Mouse (Mus musculus): ENCODE results near the gene Hist4h4. TPM values are rescaled to one million over a fixed set of nuclear protein-coding genes. Genes with fewer than 3 reads are reported as not detected.
A peak's percentile ranks its signal among the peaks of the same experiment; 100 is the strongest.
"Not testable (repeated sequence)": the region's sequence is repeated elsewhere in the genome, so short reads cannot be mapped to it uniquely, and the experiment has no call there.

Gene Hist4h4
- polyA plus RNA-seq, 1 experiment, result 1.2 TPM

- Histone ChIP-seq H3K4me1 (ENCODE audit: control insufficient read depth, insufficient read depth, insufficient read length) (no peaks in the 10 kb centered on the region; the same call in 1 of the 2 replicates), H3K36me3 (ENCODE audit: control insufficient read depth, insufficient read depth, low read length) (no peaks in the 10 kb centered on the region), H3K27me3 (ENCODE audit: control insufficient read depth, insufficient read depth, low read length) (no peaks in the 10 kb centered on the region; the same call in 1 of the 2 replicates), H3K27ac (ENCODE audit: insufficient read depth, low read length) (no peak overlapping the region), H3K4me3 (ENCODE audit: extremely low read depth, insufficient read depth, insufficient read length) (no peak overlapping the region)
- no peak for DNase-seq (ENCODE audit: low read depth in 1 of 2, low spot score in 2 of 2)
- no peak for TF ChIP-seq POLR2A (IDR thresholded peaks at IDR 0.05; ENCODE audit: low read depth, low read length)
- TF ChIP-seq CTCF (IDR thresholded peaks at IDR 0.05; ENCODE audit: extremely low read depth, insufficient read depth, insufficient read length, insufficient replicate concordance), result no peak
- 91% methylated on average over 6 of the region's 6 CpGs for WGBS
These were observed 2.9 kb downstream of the Hist4h4 start for GRCm38 (mm10) chr6:136801274-136801673.

- Histone ChIP-seq H3K36me3 (ENCODE audit: control insufficient read depth, insufficient read depth, low read length) (no peaks in the 10 kb centered on the region), H3K27me3 (ENCODE audit: control insufficient read depth, insufficient read depth, low read length) (no peaks in the 10 kb centered on the region; the same call in 1 of the 2 replicates), H3K27ac (ENCODE audit: insufficient read depth, low read length) (no peak overlapping the region), H3K4me1 (ENCODE audit: control insufficient read depth, insufficient read depth, insufficient read length) (no peaks in the 10 kb centered on the region; the same call in 1 of the 2 replicates), H3K4me3 (ENCODE audit: extremely low read depth, insufficient read depth, insufficient read length) (no peak overlapping the region)
- 96% methylated on average over 8 of the region's 8 CpGs for WGBS
- DNase-seq (ENCODE audit: low read depth in 1 of 2, low spot score in 2 of 2), result no peak
- no peak for TF ChIP-seq POLR2A (IDR thresholded peaks at IDR 0.05; ENCODE audit: low read depth, low read length)
- no peak for TF ChIP-seq CTCF (IDR thresholded peaks at IDR 0.05; ENCODE audit: extremely low read depth, insufficient read depth, insufficient read length, insufficient replicate concordance)
These were observed 3.5 kb downstream of the Hist4h4 start for GRCm38 (mm10) chr6:136800710-136801109.

- 88% methylated on average over 3 of the region's 3 CpGs for WGBS
- not testable (repeated sequence) for H3K27me3 ChIP-seq (ENCODE audit: control insufficient read depth, insufficient read depth, low read length); H3K4me1 ChIP-seq (ENCODE audit: control insufficient read depth, insufficient read depth, insufficient read length); H3K4me3 ChIP-seq (ENCODE audit: extremely low read depth, insufficient read depth, insufficient read length); H3K27ac ChIP-seq (ENCODE audit: insufficient read depth, low read length); DNase-seq (ENCODE audit: low read depth in 1 of 2, low spot score in 2 of 2); H3K36me3 ChIP-seq (ENCODE audit: control insufficient read depth, insufficient read depth, low read length)
These were observed 6.1 kb downstream of the Hist4h4 start for GRCm38 (mm10) chr6:136797874-136798693.

- Histone ChIP-seq H3K36me3 (ENCODE audit: control insufficient read depth, insufficient read depth, low read length) (no peaks in the 10 kb centered on the region), H3K27ac (ENCODE audit: insufficient read depth, low read length) (no peak overlapping the region), H3K27me3 (ENCODE audit: control insufficient read depth, insufficient read depth, low read length) (peaks cover 5% of the 10 kb centered on the region), H3K4me3 (ENCODE audit: extremely low read depth, insufficient read depth, insufficient read length) (no peak overlapping the region), H3K4me1 (ENCODE audit: control insufficient read depth, insufficient read depth, insufficient read length) (peaks cover 6% of the 10 kb centered on the region)
- no peak for TF ChIP-seq CTCF (IDR thresholded peaks at IDR 0.05; ENCODE audit: extremely low read depth, insufficient read depth, insufficient read length, insufficient replicate concordance)
- no peak for TF ChIP-seq POLR2A (IDR thresholded peaks at IDR 0.05; ENCODE audit: low read depth, low read length)
- WGBS, result 90% methylated on average over 6 of the region's 6 CpGs
- no peak for DNase-seq (ENCODE audit: low read depth in 1 of 2, low spot score in 2 of 2)
These were observed 8.4 kb downstream of the Hist4h4 start for GRCm38 (mm10) chr6:136795850-136796249.

GRCm38 (mm10) chr6:136795110-136795509 is 9.1 kb downstream of the Hist4h4 start:
- H3K27ac ChIP-seq (ENCODE audit: insufficient read depth, low read length), result no peak overlapping the region
- H3K4me1 ChIP-seq (ENCODE audit: control insufficient read depth, insufficient read depth, insufficient read length), result peaks cover 6% of the 10 kb centered on the region
- peaks cover 5% of the 10 kb centered on the region for H3K27me3 ChIP-seq (ENCODE audit: control insufficient read depth, insufficient read depth, low read length)
- DNase-seq (ENCODE audit: low read depth in 1 of 2, low spot score in 2 of 2), result no peak
- no peak overlapping the region for H3K4me3 ChIP-seq (ENCODE audit: extremely low read depth, insufficient read depth, insufficient read length)
- TF ChIP-seq CTCF (IDR thresholded peaks at IDR 0.05; ENCODE audit: extremely low read depth, insufficient read depth, insufficient read length, insufficient replicate concordance) (no peak), POLR2A (IDR thresholded peaks at IDR 0.05; ENCODE audit: low read depth, low read length) (no peak)
- WGBS, result 87% methylated on average over 1 of the region's 1 CpGs
- H3K36me3 ChIP-seq (ENCODE audit: control insufficient read depth, insufficient read depth, low read length), result no peaks in the 10 kb centered on the region

- Histone ChIP-seq H3K4me3 (ENCODE audit: extremely low read depth, insufficient read depth, insufficient read length) (peak overlapping the region; percentile 31), H3K36me3 (ENCODE audit: control insufficient read depth, insufficient read depth, low read length) (no peaks in the 10 kb centered on the region), H3K27ac (ENCODE audit: insufficient read depth, low read length) (no peak overlapping the region), H3K4me1 (ENCODE audit: control insufficient read depth, insufficient read depth, insufficient read length) (peaks cover 6% of the 10 kb centered on the region), H3K27me3 (ENCODE audit: control insufficient read depth, insufficient read depth, low read length) (peaks cover 5% of the 10 kb centered on the region)
- TF ChIP-seq POLR2A (IDR thresholded peaks at IDR 0.05; ENCODE audit: low read depth, low read length) (no peak), CTCF (IDR thresholded peaks at IDR 0.05; ENCODE audit: extremely low read depth, insufficient read depth, insufficient read length, insufficient replicate concordance) (no peak)
- WGBS, result 1% methylated on average over 24 of the region's 24 CpGs
- no peak for DNase-seq (ENCODE audit: low read depth in 1 of 2, low spot score in 2 of 2)
These were observed 10.2 kb downstream of the Hist4h4 start for GRCm38 (mm10) chr6:136793831-136794525.
